Mouse (Mus musculus) G1E-ER4 (cell line): ENCODE data around the gene Mst1. TPM values are rescaled to one million over a fixed set of nuclear protein-coding genes. Genes with fewer than 3 reads are reported as not detected.

ENCODE experiments used
- GATA1 ChIP-seq: IDR thresholded peaks from one replicate; pipeline ENCODE4 v1.8.0; 2012; ENCODE audit warnings: low read length, inconsistent platforms
- polyA plus RNA-seq: library from polyadenylated mRNA; stranded (reverse); fragments of >175 nt; gene quantifications from 2 replicates; pipeline ENCODE4 v1.2.3, GENCODE M21; 2012

Mst1 gene
- polyA plus RNA-seq, result 9.2 and 12.4 TPM in 2 replicates

DNA sequence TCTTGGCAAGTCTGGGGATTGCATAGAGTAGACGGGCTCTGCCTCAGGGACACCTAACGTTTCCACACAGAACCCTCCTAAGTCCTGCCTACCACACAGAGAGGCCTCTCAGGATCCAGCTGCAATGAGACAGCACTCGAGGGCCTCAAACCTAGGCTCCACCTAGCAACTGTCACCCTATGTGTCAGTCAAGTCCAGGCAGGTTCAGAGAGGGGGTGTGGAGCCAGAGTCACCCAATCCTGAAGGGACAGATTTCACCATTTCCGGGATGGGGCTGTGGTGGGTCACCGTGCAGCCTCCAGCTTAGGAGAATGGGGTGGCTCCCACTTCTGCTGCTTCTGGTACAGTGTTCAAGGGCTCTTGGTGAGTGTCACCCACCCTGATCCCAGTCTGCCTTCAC lies at the start of gene Mst1:
TSS of gene Mst1 (plus strand) at position 269 of the 400 bp plus-strand sequence.
- TF ChIP-seq GATA1, result no peak

GRCm38 (mm10) chr9:108032126-108032525 lies 48.1 kb upstream of the Mst1 start:
- TF ChIP-seq GATA1, result no peak

GRCm38 (mm10) chr9:108035331-108036156 lies 44.7 kb upstream of the Mst1 start:
- no peak for TF ChIP-seq GATA1

DNA sequence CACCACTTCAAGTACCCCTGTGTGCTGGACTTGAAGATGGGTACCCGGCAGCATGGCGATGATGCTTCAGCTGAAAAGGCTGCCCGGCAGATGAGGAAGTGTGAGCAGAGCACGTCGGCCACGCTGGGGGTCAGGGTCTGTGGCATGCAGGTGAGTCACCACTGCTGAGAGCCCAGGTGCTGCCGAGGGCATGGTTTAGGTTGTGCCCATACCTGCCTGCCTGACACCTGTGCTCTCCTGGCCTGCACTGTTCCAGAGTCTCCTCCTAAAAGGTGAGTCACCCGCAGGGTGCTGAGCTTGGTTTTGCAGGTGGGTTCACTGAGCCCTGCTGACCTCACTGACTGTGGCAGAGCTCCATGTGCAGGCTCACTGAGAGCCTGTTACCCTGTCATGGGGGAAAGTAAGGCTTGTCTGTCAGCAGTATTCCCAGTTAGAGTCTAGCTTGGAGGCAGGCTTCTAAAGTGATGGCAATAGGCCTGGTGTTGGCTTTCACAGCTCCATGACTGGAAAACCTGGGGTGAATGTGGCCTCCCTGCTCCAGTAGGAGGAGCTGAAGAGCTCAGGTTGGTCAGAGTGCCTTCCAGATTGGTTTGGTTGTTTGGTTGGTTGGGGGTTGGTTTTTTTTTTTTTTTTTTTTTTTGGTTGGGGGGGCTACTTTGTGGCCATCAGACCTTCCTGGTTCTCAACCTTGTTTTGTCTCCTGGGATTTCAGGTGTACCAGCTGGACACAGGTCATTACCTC lies 35.3 kb upstream of the Mst1 start:
- no peak for TF ChIP-seq GATA1

GRCm38 (mm10) chr9:108046582-108046981 lies 33.7 kb upstream of the Mst1 start:
- no peak for TF ChIP-seq GATA1

DNA sequence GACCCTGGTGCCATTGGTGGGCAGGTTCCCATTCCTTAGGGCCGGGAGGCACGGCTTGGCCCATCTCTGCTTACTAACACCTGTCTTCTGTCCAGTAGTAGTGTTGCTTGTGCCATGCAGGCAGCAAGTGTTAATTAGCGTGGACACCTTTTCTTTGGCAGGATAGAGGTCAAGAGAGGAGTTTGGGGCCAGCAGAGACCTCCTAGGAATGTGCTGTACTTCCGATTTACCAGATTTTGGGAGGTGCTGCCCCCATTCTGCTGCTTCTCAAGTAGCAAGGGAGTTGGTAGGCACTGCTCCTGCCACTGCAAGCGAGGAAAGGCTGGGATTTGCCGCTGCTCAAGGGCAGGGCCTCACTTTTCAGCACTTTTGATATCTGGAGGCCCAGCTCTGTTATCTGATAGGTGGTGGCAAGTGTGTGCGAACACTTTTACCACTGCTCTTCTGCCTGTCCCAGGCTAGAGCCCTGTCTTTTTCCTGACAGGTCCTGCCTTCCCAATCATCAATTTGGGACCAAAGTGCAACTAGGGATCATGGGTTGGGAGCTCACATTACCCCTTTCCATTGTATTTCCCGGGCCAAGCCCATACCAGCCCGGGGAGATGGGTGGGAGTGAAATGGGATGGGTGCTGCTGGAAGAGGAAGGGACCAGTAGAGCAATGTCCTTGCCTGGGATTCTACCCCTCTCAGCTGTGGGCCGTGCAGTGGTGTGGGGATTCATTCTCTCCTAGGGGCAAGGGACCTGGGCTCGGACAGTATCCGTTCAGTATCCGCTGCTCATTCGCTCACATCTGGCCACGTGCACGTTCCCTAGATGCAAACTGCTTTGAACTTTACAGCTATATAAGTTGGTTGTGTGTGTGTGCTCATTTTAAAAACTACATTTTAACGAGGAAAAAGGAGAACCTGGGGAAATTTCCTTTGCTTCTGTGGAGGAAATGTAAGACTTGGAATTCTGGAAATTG lies 32.4 kb upstream of the Mst1 start:
- no peak for TF ChIP-seq GATA1

DNA sequence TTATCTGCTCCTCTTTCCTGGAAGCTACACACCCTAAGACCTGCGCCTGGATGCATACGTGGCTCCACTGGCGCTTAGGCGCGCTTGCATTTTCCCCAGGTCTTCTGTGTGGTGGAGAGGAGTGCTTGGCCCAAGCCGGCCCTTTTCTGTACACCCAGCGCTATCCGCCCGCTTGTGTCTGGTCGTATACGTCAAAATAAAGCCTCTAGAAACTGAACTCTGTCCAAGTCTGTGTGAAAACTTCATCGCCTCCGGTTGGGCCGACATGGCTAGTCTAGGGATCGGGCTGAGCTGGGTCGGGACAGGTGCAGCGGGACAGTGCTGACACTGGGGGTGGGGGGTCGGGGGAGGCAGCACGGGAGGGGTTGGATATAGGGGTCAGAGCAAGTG lies 31.7 kb upstream of the Mst1 start:
- TF ChIP-seq GATA1, result no peak

DNA sequence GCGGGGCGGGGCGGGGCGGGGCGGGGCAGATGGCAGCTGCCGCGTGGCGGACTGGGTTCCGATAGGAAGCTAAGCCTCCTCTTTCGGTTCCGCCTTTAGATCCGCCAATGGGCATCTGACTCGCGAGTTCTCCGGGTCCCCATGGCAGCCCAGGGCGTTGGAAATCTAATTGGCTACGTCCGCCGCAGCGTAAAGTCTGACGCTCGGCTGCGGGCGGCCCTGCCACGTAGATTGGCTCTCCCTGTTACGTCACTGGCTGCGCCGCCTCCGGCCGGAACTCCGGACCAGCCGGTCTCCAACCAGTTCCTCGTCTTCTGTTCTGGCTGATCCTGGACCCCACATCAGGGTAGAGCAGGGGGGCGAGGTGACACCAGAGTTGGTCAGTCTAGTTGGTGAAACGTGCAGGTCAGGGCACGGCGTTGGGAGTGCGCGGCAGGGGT lies 31.2 kb upstream of the Mst1 start, which contains the start of gene Gmppb:
TSS of gene Gmppb (plus strand) at position 227 of the 440 bp plus-strand sequence.
- TF ChIP-seq GATA1, result no peak

- TF ChIP-seq GATA1, result no peak
Measured at GRCm38 (mm10) chr9:108049561-108050251, 30.5 kb upstream of the Mst1 start.

DNA sequence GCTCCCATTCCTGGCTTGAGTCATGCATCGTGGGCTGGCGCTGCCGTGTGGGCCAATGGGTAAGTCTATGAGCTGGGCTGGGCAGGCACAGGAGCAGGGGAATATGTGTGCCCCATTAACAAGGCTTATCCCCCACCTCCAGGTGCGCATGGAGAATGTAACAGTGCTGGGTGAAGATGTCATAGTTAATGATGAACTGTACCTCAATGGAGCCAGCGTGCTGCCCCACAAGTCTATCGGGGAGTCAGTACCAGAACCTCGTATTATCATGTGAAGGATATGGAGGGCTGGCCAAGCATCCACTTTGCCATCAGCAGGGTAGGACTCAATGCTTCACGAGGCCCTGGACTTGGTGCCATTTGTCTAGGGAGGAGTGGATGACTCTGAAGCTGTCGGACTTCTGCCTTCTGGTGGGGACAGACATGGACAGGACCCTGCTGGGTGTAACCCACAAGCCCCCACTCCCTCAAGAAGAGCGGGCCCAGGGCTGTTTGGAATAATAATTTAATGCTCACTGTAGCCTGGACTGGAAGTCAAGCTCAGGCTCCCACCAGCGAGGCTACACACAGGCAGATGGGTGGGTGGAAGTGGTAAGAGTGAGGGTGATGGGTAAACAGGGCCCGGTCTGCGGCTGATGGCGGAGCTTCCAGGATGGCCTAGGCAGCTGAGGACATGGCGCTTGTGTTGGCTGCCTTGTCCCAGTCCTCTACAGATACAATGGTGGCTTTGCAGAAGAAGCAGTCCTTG lies 28.9 kb upstream of the Mst1 start:
- TF ChIP-seq GATA1, result no peak

DNA sequence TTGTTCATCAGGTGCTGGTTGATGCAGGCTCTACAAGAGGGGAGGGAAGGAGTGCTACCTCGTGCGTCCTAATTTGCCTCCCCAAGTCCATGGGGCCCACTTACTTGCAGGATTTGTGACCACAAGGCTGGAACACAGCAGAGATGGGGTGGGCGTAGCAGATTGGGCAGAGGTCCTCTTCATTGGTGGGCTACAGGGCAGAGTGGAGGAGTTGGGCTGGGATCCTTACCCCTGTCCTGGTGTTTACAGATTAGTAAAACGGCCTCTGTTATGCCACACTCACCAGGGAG lies 28.4 kb upstream of the Mst1 start:
- no peak for TF ChIP-seq GATA1

- TF ChIP-seq GATA1, result no peak
Measured at GRCm38 (mm10) chr9:108052411-108052810, 27.8 kb upstream of the Mst1 start.

GRCm38 (mm10) chr9:108052885-108053664 lies 27.2 kb upstream of the Mst1 start, which contains the start of gene Amigo3:
Gene Amigo3 (plus strand): TSS chr9:108053159.
- TF ChIP-seq GATA1, result no peak
